Mouse (Mus musculus): ENCODE measurements around the gene Wnt5b.

Wnt5b gene

DNA sequence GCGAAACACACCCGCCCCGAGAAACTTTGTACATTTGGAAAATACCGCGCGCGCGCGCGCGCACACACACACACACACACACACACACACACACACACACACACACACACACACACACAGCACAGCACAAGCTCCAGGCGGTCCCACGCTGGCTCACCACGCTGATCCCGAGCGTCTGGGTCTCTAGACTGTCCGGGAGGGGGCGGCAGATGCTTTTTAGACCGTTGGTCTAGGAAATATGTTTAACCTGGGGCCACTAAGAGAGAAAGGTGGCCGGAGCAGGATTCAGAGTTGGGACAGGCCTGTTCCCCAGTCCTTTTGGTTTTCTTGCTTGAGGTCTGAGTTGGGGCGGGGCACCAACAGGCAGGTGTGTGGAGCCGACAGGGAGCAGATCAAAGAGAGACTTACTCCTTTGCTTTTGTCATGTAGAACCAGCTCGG lies 95.1 kb downstream of the Wnt5b start:
- DNase-seq = peak; percentile 63

DNA sequence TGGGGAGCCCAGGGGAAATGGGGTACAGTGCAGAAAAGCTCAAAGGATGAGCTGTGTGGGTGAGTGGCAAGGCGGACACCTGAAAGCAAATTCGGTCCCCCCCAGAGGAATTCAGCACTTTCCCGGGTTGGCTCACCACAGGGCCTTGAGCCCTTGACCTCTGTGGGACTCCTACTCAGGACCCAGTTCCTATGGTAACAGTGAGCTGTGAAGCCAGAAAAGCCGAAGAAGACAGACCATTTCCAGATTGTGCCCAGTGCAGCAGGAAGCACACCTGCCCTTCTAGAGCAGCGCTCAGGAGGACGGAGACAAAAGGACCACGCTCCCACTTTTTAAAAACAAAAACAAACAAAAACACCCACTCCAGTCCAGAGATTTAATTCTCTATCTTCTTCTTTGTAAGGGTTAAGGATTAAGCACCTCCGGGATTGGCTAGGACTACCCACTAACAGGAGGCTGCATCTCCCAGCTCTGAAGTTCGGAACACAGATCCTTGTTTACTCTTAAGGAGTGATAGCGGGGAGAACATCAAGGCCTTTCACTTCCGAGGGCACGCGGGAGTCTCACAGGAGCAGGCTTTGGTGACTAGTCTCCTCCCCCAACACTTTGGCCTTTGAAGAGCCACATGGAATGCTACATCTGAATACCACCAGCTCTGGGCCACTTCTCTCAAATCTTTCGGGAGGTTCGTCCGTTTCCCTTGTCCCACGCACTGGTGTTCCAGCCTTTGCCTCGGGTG lies 95.7 kb downstream of the Wnt5b start:
- DNase-seq = no peak

DNA sequence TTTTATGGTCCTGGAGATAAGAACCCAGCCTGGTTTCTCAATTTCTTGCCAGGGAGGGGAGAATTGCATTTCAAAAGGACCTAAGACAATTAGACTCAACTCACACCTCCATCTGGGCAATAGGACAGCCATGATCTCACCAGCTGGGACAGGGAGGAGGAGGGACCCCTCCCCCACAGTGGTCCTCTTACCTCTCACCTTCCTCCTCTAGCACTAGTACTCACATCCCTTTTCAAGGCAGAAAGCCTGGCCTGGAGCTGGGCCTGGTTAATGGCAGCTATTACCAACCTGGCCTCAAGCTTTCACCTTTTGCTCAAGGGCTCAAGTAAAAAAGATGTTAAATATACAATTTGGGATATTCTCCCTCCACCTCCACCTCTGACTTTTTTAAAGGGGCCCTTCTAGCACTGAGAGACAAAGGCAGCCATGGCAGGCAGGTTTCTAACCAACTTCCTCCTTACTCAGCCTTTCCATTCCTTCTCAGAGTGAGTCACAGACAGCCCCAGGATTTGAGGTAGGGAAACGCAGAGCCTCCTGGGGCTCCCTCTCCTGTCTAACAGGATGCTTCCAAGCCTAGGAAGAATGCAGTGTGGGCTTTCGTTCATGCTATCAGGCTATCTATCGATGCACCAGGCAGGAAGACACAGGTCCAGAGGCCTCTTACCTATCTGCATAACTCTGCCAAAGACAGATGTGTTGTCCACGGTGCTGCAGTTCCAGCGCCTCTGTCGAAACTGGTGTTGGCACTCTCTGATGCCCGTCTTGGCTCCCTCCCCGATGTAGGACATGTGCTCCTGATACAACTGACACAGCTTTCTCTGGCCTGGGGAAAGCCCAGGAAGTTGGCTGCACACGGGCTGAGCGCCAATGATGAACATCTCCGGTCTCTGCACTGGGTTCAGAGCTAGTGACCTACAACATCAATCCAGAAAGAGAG lies 98.2 kb downstream of the Wnt5b start:
- DNase-seq = no peak

DNA sequence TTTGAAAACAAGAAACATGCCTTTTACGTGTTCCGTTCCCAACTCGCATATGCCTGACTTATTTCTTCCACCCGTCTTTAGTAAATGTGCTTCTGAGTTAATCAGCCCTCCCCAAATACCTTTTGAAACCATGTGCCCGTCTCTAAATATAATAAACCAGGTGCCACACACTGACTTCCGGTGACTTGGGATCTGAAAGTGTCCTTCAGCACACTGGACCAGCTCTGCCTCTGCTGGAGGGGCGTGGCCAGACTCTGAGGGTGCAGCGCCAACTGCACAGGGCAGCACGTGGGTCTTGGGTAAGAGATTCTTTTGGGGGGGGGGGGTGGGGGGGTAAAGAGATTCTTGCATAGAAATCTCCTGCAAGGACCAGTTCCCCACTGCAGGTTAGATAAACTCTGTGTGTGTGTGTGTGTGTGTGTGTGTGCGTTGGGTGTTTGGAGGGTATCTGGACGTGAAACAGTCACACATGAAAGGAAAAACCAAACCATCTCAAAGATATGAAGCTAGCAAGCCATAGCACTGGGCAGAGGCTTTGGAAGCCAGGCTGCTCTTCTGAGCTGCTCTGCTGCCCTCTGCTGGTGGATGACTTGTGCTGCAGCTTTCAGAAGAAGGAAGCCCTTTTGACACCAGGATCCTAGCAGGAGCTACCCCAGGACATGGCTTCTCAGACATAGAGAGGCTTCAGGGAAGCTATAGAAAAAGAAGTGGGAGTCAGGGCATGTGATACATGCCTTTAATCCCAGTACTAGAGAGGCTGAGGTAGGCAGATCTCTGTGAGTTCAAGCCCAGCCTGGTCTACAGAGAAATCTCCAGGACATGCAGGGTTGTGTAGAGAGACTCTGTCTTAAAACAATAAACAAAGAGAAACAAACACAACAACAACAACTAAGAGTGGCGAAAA lies 100.2 kb downstream of the Wnt5b start:
- peak; percentile 81 for DNase-seq

DNA sequence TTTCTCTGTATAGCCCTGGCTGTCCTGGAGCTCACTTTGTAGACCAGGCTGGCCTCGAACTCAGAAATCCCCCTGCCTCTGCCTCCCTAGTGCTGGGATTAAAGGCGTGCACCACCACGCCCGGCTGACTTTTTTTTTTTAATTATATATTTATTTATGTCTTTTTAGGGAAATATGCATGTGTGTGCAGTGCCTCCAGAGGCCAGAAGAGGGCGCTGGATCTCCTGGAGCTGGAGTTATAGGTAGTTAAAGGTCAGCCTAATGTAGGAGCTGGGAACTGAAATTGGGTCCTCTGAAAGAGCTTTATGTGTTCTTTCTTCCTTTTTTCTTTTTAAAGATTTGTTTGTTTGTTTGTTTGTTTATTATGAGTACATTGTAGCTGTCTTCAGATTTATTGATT lies 101.4 kb downstream of the Wnt5b start:
- peak; percentile 24 for DNase-seq

DNA sequence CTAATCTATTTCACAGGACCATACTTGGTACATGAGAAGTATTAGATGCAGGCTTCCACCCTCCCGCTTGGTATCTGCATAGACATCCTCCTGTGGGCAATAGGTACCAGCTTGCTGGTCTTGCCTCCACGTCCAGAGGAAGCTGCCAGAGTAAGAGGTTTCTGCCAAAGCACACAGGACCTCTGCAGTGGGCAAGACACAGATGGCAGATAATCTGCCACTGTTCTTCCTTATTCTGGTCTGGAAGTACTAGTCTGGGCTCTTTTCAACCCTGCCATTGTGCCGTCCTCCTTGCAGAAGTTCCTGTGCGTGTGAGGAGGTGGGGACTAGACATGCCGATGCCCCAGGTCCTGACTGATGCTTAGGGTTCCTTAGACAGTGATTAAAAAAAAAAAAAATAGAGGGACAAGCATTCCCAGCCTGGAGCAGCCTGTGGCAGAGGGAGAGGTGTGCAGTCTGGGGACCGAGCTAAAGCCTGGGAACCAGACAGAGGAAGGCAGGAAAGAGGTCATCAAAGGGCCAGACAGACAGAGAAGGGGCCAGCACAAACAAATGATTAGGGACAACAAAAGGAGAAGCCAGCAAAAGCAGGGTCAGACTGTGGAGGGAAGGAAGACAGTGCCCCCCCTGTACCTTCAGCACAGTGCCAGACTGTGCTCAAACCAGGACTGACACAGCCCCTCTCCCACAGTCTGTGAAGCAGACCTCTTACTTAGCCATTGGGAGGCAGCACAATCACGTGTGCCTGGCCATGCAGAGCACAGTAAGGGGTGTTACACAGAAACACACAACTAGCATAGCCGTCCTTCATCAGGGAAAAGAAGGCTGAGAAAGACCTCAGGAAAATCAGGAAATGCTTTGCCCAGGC lies 106.0 kb downstream of the Wnt5b start:
- no peak for DNase-seq

DNA sequence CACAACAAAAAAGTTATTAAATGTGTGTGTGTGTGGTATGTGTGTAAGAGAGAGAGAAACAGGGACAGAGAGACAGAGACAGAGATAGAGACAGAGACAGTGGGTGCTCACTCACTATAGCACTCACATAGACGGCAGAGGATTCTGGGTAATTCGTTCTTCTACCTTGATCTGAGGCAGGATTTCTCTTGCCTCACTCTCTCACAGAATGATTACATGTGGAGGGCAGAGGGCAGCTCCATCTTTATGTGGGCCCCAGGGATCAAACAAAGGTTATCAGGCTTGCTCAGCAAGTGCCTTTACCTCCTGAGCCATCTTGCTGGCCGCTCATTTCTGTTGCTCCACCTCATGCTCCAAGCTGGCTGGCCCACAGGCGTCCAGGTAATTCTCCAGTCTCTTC lies 109.8 kb downstream of the Wnt5b start:
- no peak for DNase-seq

DNA sequence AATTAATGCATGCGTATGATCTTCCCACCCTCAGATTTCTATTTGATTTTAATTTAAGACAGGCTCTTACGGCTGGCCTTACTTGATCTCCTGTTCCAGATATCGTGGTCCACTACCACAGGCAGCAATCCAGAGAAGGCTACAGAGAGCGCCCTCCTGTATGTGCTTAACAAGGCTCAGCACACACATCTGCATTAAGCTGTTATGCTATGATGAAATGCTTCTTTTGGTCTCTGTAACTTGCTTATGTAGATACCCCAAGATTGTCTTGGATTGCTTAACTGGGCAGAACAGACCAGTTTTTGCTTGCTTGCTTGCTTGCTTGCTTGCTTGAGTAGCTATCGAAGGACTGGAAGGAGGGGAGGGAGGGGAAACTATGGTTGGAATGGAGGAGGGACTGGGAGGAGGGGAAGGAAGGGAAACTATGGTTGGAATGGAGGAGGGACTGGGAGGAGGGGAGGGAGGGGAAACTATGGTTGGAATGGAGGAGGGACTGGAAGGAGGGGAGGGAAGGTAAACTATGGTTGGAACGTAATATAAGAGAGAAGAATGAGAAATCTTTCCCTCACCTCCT lies 112.3 kb downstream of the Wnt5b start:
- no peak for DNase-seq

DNA sequence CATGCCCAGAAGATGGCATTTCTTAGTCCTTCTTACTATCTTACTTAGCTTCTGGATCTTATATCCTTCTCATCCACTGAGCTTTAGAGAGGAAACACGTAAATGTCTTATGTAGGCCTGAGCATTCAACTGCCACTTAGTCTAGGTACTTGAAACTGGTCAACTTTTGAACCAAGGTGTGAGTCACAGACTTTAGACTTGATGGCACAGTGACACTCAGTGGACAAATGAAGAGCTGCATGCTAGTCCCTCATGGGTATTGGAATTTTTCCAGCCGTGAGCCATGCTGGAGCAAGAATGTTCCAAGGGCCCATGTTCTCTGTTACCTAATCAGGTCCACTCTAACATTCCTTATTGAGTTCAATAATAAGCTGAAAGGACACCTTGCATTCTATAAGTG lies 113.6 kb downstream of the Wnt5b start:
- DNase-seq = peak; percentile 30

DNA sequence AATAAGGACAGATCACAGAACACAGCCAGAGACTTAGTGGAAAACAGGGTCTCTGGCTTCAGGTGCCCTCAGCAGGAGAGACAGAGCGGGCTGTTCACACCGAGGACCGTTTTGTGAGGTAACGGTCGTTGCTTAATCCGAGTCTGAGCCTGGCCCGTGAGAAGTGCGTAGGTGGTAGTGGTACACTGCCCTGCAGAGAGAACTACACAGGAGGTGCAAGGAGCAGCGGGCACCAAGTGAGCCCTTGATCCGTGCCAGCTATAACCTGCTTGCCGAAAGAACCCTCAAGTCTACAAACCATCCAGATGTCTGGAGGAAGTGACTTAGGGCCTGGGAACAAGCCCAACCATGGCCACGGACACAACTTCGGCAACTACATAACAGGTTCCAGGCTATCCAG lies 114.8 kb downstream of the Wnt5b start:
- no peak for DNase-seq

DNA sequence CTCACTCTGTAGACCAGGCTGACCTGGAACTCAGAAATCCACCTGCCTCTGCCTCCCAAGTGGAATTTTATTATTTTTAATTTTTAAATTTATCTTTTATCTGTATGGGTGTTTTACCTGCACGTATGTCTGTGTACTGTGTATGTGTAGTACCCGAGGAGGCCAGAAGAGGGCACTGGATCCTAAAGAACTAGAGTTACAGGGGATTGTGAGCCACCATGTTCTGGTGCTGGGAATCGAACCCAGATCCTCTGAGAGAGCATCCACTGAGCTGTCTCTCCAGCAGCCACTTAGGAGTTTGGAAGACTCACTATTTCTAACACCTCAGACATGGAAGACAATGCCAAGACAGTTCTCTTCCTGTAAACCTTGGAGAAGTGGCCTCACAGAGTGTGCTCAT lies 115.5 kb downstream of the Wnt5b start:
- peak; percentile 62 for DNase-seq

DNA sequence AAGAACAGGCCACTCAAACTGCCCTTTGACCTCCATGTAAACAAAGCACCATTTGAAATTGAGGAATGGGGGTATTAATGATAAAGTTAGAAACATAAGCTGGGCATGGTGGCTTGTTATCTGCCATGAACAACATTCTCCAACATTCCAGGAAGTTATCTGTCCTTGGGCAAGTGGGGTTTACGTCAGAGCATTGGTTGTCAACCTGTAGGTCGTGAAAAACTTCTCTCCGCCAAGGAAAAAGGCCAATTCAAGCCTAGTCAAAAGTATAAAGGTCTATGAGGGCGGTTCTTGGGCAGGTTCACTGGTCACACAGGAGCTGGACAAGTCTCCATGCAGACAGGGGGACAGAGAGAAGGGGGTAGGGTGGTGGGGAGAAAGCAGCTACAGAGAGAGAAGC lies 123.1 kb downstream of the Wnt5b start:
- no peak for DNase-seq

DNA sequence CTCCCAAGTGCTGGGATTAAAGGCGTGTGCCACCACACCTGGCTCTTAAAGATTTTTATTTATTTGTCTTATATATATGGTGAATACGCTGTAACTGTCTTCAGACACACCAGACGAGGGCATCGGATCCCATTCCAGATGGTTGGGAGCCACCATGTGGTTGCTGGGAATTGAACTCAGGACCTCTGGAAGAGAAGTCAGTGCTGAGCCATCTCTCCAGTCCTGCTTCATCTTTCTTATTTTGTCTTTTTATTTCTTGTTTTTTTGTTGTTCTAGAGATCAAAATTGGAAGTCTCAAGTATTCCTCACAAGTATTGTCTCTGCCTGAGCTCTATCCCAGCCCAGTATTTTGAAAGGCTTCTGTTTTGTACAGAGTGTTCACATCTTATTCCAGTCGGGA lies 123.8 kb downstream of the Wnt5b start:
- no peak for DNase-seq

DNA sequence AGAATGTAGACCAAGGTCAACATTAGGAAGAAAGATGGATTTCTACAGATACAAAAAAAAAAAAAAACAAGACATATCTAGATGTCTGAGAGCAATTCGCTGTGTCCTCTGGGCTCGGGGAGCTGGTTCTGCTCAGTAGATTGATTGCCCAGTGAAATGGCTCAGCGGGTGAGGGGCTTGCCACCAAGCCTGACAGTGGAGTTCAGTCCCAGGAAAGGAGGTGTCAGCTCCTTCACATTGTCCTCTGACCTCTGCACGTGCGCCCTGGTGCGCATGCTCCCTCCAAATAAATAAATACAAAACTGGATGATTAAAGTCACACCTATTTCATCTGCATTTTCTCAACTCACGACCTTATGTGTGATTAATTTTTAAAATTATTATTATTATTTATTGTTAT lies 124.7 kb downstream of the Wnt5b start:
- no peak for DNase-seq

DNA sequence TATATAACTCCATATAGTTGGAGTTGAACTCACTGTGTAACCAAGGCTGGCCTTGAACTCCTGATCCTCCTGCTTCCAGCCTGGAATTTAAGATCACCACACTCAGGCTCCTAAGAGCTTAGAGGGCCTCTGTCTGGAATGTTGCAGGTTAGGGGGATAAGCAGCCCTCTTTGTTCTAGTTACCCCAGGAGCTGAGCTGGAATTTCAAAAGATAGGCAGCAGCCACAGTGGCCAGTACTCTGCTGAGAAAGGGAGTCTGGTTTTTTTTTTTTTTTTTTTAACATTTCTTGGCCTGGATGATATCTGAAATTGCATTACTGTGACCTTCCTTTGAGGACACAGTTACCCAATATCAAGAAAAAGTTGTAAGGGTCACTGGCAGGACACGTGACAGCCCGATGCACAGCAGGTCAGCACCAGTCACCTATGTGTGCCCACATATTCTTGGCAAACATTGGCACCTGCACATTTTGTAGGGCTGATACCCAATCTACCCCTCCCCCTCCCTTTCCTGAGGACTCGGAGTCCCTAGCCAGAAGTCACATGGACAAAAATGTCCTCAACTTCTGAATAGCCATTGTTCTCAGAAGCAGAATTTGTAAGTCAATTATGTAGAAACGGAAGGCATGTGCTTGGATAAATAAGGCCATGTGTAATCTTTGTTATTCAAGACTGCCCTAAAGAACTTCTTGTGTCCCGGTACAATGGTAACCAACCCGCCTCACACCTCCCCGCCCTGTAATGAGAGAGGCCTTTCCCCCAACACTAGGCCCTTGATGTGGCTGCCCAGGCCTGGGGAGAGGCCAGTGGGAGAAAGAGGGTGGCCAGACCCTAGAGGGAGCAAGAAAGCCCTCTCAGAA lies 125.5 kb downstream of the Wnt5b start:
- no peak for DNase-seq

DNA sequence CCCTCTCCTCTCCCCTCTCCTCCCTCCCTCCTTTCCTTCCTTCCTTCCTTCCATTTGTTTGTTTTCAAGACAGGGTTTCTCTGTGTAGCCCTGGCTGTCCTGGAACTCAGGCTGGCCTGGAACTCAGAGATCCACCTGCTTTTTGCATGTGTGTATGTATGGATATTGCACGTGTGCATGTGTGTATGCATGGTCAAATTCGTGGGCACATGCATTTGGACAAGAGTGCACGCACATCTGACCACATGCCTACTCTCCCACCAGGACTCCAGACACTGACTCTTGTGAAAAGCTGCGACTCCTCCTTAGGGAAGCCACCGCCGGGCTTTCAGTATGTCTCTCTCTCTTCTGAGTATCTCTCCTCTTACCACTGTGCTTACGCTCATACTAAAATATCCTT lies 126.3 kb downstream of the Wnt5b start:
- no peak for DNase-seq

DNA sequence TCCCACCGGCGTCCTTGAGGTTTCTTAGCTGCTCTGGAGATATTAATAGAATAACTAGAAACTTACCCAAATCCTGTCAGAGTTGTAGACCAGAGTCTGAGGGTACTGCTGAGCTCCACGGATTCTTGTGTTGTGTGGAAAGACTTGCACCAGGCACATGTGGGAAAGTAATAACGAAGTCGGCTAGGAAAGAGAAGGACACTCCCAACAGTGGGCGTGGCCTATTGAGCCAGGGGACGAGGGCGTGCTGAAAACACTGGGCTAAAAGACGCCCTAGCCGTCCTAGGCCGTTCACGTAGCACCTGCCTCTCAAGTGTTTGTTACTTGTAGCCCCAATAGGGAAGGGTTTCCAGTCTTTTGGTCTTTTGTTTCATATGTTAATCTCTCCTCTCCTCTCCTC lies 126.8 kb downstream of the Wnt5b start, which contains the start of gene Adipor2:
Gene Adipor2 (minus strand): TSS at position 351 of the 400 bp plus-strand sequence.
- peak; percentile 82 for DNase-seq

DNA sequence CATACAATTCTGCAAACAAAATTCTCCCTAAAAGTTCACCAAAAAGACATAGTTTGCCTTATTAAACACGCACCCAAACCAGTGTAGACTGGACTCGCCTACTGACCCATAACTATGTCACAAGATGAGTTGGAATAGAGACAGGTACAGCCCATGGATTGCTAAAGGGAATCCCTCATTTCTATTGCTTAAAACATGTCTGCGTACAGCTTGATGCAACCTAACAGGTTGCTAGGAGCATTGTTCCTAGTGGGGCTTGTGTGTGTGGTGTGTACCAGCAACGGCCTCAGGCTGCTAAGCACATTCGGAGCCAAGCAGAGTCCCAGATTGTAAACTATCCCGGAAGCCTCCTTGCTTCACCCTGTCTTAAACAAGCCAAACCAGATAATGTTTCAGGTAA lies 127.5 kb downstream of the Wnt5b start:
- DNase-seq = no peak

DNA sequence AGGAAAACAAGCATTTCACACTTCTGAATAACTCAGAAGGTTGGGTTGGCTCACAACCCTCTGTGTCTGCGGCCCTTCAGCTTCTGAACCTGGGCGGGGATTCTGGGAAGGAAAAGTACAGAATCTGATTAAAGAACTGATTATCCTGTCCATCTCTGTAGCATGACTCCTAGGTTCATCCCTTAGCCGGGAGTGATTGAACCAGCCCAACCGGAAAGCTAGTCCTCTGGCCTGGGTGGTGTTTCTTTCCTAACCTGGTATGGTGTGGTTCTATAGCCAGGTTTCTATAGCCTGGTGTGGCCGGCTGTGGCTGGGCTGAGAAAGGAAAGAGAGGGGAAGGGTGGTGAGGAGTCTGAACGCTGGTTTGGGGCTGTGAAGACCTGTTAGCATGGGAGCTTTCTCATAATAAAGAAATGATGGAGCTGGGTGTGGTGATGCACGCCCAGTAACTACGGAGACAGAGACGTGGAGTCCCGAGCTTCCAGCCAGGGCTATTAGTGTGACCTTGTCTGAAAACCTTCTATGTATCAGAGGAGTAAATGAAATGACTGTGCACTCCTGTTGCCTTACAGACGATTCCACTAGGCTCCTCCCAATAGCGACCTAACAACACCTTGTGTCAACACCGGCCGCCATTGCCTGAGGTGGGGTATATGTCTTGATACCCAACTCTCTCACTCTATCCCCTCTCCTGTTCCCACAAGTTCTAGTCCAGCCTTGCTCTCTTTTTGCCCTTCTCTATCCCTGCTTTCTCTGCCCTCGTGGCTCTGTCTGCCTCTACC lies 129.7 kb downstream of the Wnt5b start:
- DNase-seq = no peak

DNA sequence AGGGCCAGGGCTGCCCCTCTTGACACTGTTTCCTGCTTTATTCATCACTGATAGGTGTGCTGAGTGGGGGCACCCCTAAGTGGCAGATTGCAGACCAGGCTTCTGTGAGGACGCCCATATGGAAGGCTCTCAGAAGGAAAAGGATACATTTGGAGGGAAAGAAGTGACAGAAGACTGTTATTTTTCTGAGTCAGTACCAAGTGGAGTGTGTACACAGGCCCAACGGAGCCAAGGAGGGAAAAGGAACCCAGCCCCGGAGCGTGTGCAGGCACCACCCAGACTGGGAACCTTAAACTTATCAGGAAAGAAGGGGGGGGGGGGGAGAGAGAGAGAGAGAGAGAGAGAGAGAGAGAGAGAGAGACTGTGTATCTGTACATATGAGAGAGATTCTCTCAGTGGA lies 131.6 kb downstream of the Wnt5b start:
- no peak for DNase-seq
